Mouse (Mus musculus) stomach, adult 2 months (tissue): ENCODE data around the gene Dock7. TPM values are rescaled to one million over a fixed set of nuclear protein-coding genes. Genes with fewer than 3 reads are reported as not detected.

Experiments used
- polyA plus RNA-seq: library from polyadenylated mRNA; depleted of rRNA; stranded (reverse); fragments of >200 nt; gene quantifications from 2 replicates; pipeline ENCODE4 v1.2.3, GENCODE M21; 2012; rRNA removed

Dock7 gene
- polyA plus RNA-seq, result 4.0 and 7.2 TPM in 2 replicates

GRCm38 (mm10) chr4:99120211-99121122 lies at the start of gene Dock7:
TSS of gene Dock7 (minus strand) at chr4:99120915.

GRCm38 (mm10) chr4:99030686-99031085 lies 90.0 kb downstream of the Dock7 start, which contains the start of gene Angptl3:
TSS of gene Angptl3 (plus strand) at chr4:99030954.

GRCm38 (mm10) chr4:98923568-98924070 lies 197.1 kb downstream of the Dock7 start, which contains the start of gene Usp1:
TSS of gene Usp1 (plus strand) at chr4:98923810.

Other genes with a start within 250 kb of the Dock7 start
- gene Usp1, start 197.1 kb downstream of the Dock7 start, polyA plus RNA-seq, result 39.2 and 91.4 TPM in 2 replicates
- not detected in 2 replicates for gene Angptl3, start 90.0 kb downstream of the Dock7 start, polyA plus RNA-seq
- gene Atg4c, start 73.0 kb upstream of the Dock7 start, polyA plus RNA-seq, result 0.24 and 0.54 TPM in 2 replicates
- 0.09 and 0.25 TPM in 2 replicates for gene Gm12689, start 175.0 kb upstream of the Dock7 start, polyA plus RNA-seq